Mouse (Mus musculus) layer of hippocampus, adult 18-20 months (tissue): ENCODE measurements at regions not wholly inside any gene's neighbourhood (a gene's known extent, or its start where the extent isn't known, plus 50 kb on each side); places are given as distances from the start of the nearest gene placed in this dataset.

Source experiments
- DNase-seq, 2 experiments: peaks; one replicate each; pipeline ENCODE4 v3.0.0; 2022; ENCODE audit warnings: low spot score in 2 of 2

GRCm38 (mm10) chr9:115481176-115481575 is 171.0 kb upstream of the Stt3b start:
- no peak for DNase-seq

- no peak for DNase-seq
These were observed 172.8 kb upstream of the Stt3b start for GRCm38 (mm10) chr9:115483024-115483423.

GRCm38 (mm10) chr9:115483721-115484120 is 173.5 kb upstream of the Stt3b start:
- DNase-seq, result no peak

- DNase-seq, result no peak
These were observed 174.2 kb upstream of the Stt3b start for GRCm38 (mm10) chr9:115484408-115484807.

GRCm38 (mm10) chr9:115485219-115485618 is 175.0 kb upstream of the Stt3b start:
- DNase-seq, result no peak

GRCm38 (mm10) chr9:115487175-115487760 is 177.0 kb upstream of the Stt3b start:
- no peak for DNase-seq

- DNase-seq, result no peak
These were observed 178.9 kb upstream of the Stt3b start for GRCm38 (mm10) chr9:115488913-115489809.

- DNase-seq, result peak in 1 of 2 experiments; percentile 39
These were observed 182.4 kb upstream of the Stt3b start for GRCm38 (mm10) chr9:115492431-115493171.

- peak; percentile 13 to 59 for DNase-seq
These were observed 183.5 kb upstream of the Stt3b start for GRCm38 (mm10) chr9:115493765-115494164.

- no peak for DNase-seq
These were observed 189.3 kb upstream of the Stt3b start for GRCm38 (mm10) chr9:115499536-115499935.

GRCm38 (mm10) chr9:115504789-115505188 is 194.6 kb upstream of the Stt3b start:
- no peak for DNase-seq

GRCm38 (mm10) chr9:115507131-115507689 is 197.0 kb upstream of the Stt3b start:
- no peak for DNase-seq

- no peak for DNase-seq
These were observed 202.8 kb upstream of the Stt3b start for GRCm38 (mm10) chr9:115512835-115513629.

GRCm38 (mm10) chr9:115517903-115518302 is 207.7 kb upstream of the Stt3b start:
- no peak for DNase-seq

- DNase-seq, result no peak
These were observed 213.9 kb upstream of the Stt3b start for GRCm38 (mm10) chr9:115524161-115524560.

GRCm38 (mm10) chr9:115524591-115524990 is 214.4 kb upstream of the Stt3b start:
- DNase-seq, result no peak

- no peak for DNase-seq
These were observed 216.1 kb upstream of the Stt3b start for GRCm38 (mm10) chr9:115526322-115526721.

- no peak for DNase-seq
These were observed 216.8 kb upstream of the Stt3b start for GRCm38 (mm10) chr9:115526981-115527380.

- no peak for DNase-seq
These were observed 224.0 kb upstream of the Stt3b start for GRCm38 (mm10) chr9:115534198-115534597.

- no peak for DNase-seq
These were observed 233.4 kb upstream of the Stt3b start for GRCm38 (mm10) chr9:115543665-115544064.

GRCm38 (mm10) chr9:115545178-115545577 is 235.0 kb upstream of the Stt3b start:
- DNase-seq, result peak in 1 of 2 experiments; percentile 50
